Mouse (Mus musculus) fat pad, adult 2 months (tissue): Measurements from ENCODE around the gene Ptgfr.

Source experiments
- DNase-seq: peaks from one replicate; pipeline ENCODE4 v3.0.0-alpha.2; 2011; ENCODE audit warnings: low read depth, low spot score; ENCODE audit errors: extremely low read depth

The Ptgfr gene

DNA sequence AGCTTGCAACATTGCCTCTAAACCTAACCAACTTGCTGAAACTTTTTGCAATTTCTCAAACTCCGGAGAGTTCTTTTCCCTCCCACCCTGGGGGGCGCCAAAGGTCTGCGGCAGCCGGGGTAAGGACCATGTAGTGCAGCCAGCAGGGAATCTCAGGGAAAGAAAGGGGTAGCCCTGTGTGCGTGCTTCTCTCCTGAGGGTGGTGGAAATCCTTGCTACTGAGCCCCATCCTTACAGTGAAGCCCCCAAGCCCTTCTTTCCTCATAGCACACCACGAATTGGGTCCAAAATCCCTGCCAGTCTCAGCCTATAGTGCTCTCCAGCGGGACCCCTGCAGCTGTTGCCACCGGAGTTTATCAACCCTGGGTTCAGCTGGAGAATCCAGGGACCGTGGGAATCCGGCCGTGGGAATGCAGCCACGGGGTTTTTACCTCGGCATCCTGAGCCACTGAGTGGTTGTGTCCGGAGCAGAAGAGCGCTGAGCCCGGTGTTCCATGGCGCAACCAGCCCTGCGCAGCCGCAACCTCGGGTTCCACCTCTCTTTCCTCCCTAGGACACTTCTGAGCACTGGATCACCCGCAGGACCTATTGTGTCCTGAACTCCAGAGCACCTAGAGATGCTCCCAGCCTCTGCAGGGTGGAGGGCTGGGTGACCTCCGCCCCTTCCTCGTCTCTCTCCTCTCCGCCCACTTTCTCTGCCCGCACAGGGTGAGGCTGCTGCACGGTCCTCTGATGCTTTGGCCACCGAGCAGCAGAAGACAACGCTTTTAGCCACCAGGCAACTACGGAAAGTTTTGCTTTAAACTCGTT is at the start of gene Ptgfr:
TSS of gene Ptgfr (minus strand) at position 760 of the 810 bp plus-strand sequence.
- no peak for DNase-seq

DNA sequence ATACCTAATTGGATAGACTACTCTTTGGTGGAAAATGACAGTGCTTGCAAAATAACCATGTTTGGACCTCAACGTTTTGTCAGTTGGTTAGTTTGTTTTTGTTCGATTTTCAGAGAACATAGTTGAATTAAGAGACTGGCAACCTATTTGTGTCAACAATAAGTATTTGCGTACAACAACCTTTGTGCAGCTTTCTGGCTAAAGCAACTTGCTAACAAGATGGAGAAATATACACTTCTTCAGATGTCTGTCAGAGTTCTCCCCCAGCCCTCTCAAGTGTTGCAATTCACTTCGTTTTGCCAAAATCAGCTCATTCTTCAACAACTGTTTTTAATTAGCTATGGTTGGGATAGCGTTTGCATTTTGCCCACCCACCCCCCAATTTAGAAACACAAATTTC is 46.5 kb upstream of the Ptgfr start:
- no peak for DNase-seq

DNA sequence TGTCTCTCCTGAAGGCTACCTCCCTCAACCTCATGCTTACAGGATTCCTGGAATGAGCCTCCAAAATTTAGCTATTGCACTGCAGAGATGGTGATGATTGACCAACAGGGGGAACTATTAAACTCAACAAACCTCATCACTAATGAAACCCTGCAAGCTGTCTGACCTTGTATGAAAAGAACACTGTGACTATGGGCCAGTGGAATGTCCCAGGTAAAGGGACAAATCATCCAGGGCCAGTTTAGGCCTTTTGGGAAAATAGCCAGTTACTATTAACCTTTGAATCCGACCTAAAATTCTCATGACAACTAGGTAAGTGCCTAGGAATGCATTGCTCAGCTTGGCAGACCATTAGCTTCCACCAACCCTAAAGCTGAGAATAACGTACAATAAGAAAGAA is 42.6 kb upstream of the Ptgfr start:
- no peak for DNase-seq

DNA sequence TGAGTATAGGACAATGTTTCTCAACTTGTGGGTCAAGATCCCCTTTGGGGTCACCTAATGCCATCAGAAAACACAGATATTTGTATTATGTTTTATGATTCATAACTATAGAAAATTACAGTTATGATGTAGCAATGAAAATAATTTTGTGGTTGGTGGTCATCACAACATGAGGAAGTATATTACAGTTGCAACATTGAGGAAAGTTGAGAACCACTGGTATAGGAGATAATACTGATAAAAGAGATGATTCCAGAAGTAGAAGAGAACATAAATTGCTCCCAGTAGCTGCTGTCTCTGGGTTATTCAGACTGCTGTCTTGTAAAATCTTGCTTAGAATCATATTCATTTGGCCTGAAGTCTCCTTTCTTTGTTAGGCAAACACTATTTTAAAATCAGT is 31.5 kb upstream of the Ptgfr start:
- no peak for DNase-seq

DNA sequence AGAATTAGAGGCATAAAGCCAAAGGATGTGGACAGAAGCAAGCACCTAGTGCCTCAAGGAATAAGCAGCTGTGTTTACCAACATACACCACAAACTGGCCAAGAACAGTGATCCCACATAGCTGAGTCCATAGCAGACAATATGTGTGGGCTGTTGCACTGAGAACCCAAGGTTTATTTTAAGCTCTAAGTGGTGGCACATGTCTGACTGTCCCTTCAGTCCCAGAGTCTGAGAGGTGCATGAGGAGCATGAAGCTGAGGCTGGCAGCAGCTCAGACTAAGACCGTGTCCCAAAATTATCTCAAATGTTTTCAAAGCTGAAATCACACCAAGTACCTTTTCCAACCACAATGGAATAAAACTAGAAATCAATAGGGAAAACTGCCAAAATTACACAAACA is 13.9 kb upstream of the Ptgfr start:
- DNase-seq: no peak

GRCm38 (mm10) chr3:151850621-151851020 is 13.2 kb upstream of the Ptgfr start:
- DNase-seq: no peak

- no peak for DNase-seq
Observed at GRCm38 (mm10) chr3:151846292-151846691, 8.9 kb upstream of the Ptgfr start.

DNA sequence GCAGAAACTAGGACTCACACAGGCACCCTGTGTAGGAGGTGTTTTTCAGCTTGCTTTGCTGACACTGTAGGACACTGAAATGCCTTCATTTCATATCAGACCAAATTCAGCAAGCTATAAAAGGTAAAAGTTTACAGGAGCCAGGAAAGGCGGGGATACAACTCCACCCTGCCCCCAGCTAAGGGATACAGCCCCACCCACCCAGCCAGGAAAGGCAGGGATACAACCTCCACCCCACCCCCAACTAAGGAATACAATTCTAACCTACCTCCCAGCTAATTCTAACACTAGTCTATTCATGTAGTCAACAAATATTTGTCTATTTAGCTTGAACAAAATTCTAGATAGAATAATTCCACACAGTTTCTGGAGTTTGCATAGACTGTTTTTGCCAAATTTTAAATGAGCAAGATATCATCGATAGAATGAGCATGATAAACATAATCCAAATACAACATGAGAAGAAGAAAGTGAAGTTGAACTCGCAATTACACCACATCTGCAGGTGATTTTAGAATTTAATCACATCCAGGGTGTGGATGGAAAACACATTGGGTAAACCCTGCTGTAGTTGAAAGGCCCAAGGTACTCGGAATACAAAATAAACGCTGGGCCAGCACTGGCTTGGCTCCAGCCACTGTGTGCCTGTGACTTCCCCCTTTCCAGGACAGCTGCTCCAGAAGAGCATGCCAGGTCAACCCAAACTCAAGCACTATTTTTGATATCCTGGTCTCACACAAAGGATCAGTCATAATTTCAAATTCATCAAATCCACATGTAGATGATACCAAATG is 7.1 kb upstream of the Ptgfr start:
- no peak for DNase-seq

- DNase-seq: no peak
Observed at GRCm38 (mm10) chr3:151840688-151841087, 3.3 kb upstream of the Ptgfr start.

- no peak for DNase-seq
Observed at GRCm38 (mm10) chr3:151838372-151838771, 942 bp upstream of the Ptgfr start.

DNA sequence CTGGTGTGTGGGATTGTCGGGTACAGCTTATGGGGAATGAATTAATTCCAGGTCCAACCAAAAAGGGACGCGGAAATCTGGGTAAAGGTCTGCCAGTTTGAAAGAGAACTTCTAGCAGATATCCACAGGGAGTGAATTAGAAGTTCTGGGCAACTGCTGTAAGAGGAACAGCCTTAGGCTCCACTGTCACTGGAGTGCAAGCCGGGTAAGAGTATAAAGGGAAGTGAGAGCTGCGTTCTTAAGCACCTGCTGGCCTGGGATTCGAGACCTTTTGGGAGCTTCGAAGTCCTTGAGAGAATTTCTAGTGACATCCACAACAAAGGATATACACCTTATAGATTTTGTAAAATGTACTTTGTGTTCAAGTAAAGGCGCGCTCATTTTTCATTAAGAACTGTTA is 319 bp upstream of the Ptgfr start:
- no peak for DNase-seq

DNA sequence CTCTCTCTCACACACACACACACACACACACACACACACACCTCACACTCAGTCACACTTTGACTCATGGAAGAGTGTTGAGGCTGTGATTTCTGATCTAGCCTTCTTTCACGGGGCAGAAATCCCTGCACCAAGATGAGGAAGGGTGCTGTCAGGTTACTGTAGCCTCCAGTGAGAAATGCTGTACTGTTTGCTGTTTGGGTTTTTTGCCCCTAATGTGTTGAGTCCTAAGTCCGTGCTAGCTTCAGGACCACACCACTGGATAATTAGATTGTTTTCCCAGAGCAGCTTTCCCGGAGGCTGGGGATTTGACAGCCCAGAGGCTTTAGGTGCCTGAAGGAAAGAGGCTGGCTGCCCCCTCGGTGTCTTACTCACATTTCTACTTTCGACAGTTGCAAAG is 979 bp downstream of the Ptgfr start:
- DNase-seq: no peak

- DNase-seq: no peak
Observed at GRCm38 (mm10) chr3:151835831-151836230, 1.6 kb downstream of the Ptgfr start.

DNA sequence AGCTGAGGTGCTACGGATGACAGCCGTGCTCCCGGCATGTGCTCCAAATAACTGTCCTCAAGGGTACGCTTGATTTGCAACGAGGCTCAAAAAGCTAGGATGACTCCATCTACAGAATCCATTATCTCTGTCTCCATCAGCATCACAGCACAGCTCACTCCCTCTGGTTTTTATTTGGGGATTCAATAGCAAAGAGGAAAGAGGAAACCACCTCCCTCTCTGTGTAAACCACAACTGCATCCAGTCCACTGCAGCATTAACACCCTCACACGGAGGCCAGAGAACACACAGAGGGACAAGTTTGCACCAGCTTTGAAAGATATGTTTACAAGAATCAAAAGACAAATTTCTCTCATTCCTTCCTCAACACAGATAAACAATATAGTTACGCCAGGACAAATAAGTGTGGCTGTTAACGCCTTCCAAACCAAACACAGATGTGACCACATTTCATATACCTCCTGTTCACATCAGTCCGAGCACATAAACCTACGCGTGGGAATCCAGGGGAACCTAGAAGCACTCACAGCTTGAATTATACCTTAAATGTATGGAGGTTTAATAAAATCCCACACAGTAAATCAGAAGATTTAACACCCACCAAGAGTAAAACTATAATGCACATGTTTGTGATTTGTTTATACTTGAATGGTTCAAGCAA is 9.3 kb downstream of the Ptgfr start:
- no peak for DNase-seq

GRCm38 (mm10) chr3:151819811-151820210 is 17.6 kb downstream of the Ptgfr start:
- no peak for DNase-seq

- DNase-seq: no peak
Observed at GRCm38 (mm10) chr3:151818265-151818664, 19.2 kb downstream of the Ptgfr start.

- no peak for DNase-seq
Observed at GRCm38 (mm10) chr3:151808613-151809012, 28.8 kb downstream of the Ptgfr start.

DNA sequence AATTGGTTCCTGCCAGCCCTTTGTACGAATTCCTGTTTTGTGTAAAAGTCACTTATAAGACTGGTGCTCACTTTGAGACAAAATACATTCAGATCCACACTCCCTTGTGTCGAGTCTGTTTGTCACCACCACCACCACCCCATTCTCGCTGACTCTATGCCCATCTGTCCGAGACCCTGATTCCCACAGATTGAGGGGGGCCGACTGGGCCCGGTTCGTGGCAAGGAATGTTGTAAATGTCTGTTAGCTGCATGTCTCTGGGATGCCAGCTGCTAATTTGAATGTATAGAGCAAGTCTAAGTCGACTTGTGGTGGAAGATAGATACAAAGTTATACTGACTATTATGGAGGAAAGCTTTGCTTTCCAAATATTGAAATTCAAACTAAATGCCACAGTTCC is 48.8 kb downstream of the Ptgfr start:
- DNase-seq: no peak

DNA sequence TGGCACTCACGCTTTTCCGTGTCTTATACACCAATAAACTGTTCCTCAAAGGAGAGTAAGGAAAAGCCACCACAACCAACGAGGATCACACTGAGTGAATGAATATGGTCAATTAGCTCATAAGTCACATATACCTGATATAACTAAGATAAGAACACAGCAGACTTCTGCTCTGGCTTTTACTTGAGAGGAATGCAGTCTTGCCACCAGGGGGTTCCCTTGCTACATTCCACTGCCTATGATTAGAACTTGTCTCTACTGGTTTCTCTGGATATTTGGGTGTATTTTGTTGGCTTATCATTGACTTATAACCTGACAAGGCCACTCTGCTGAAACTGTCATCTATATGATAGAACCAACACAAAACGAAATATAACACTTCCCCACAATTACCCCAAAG is 62.3 kb downstream of the Ptgfr start:
- no peak for DNase-seq

DNA sequence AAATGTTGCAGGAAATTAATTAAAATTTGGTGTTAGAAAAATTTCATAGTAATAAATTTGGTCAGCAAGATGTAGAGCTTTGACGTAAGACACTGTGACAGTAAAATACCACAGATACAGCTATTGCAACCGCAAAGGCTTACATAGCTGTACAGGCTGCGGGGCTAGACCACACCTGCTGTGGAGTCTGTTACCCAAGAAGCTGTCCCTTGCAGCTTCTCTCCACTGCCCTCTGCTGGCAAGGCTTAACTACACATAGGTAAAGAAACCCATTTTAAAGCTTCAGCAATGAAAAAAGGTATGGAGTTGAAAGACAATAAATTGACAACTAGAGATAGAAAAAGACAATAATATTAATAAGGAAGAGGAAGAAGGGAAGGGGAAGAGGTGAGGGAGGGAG is 66.4 kb downstream of the Ptgfr start:
- DNase-seq: no peak

DNA sequence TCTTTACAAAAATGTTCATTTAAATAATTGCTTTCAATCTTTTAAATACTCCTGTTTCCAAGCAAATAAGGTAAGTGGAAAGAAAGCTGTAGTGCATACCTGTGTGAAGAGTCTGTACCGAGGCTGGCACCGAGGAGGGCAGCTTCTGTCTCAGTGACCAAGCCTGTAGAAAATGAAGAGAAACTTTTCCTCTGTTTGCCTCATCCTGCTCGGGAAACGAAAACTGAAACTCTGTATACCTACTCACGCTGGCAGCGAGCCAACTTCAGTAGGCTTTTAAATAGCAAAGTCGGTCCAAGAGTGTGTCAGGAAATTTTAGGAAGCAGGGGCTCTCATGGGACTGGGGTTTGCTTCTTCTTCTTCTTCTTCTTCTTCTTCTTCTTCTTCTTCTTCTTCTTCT is 87.7 kb downstream of the Ptgfr start, which contains the start of gene Ifi44:
TSS of gene Ifi44 (minus strand) at position 224 of the 400 bp plus-strand sequence.
- DNase-seq: no peak

GRCm38 (mm10) chr3:151748514-151748913 is 88.9 kb downstream of the Ptgfr start:
- DNase-seq: no peak
